Mouse (Mus musculus): ENCODE measurements around the gene Mef2b.

GRCm38 (mm10) chr8:70197603-70198002 is 58.1 kb downstream of the Mef2b start:
- TF ChIP-seq CTCF (IDR thresholded peaks at IDR 0.05; ENCODE audit: low read depth) (peak; percentile 24; the same call in 1 of the 2 replicates), EP300 (optimal IDR thresholded peaks at IDR 0.05) (no peak)

Measured in stomach, postnatal 0 days (tissue).